Mouse (Mus musculus): ENCODE measurements around the gene Zfp473. TPM values are rescaled to one million over a fixed set of nuclear protein-coding genes. Genes with fewer than 3 reads are reported as not detected.
"Not testable (repeated sequence)": the region's sequence is repeated elsewhere in the genome, so short reads cannot be mapped to it uniquely, and the experiment has no call there.

Zfp473 gene
- total RNA-seq (2021), result under 1 TPM; 0.24 to 0.25 TPM
- long read RNA-seq, experiment 1, result 0 reads
- long read RNA-seq, experiment 2, result 0 reads

GRCm38 (mm10) chr7:44750950-44751349, at the start of gene Zfp473:
Zfp473 (minus strand) TSS chr7:44751050.
- not testable (repeated sequence) for DNase-seq (ENCODE audit: low spot score in 2 of 2)

DNA sequence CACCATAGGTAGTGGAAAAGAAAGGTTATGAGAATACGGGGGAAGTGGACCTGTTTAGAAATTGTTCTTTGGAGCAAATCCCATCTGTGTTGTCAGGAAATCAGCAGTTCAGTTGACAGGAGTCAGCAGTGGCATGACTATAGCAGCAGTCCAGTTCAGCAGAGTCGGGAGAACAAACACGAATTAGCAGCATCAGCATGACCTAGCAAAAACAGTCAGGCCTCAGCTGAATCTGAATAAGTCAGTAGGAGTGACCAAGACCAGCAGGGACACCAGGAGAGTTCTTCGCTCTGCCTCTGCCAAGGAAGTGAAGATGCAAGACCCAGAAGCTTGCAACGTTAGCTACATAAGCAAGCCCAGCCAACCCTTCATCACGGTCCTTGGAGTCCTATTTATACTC, 41.9 kb upstream of the Zfp473 start:
- DNase-seq (ENCODE audit: low spot score in 2 of 2), result no peak

DNA sequence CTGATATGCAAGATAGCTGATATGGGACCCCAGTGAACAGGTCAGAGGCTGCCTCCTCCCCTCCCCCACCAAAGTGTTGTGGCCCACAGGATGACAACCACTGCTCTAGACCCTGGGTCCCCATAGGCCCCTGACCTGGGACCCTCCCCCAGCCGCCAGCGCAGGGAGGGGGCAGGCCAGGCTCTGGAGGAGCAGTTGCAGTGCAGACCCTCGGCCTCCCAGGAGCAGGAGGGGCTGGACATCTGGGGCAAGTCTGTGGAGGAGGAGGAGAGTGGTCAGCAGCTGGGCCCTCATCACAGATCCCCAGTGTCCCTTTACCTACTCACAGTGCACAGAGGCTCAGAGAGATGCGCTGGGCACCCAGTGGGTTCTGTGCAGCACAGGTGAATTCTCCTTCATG, 39.2 kb upstream of the Zfp473 start:
- DNase-seq (ENCODE audit: low spot score in 2 of 2), result no peak

- no peak for DNase-seq (ENCODE audit: low spot score in 2 of 2)
Measured at GRCm38 (mm10) chr7:44789531-44789930, 38.7 kb upstream of the Zfp473 start.

- DNase-seq (ENCODE audit: low spot score in 2 of 2), result no peak
Measured at GRCm38 (mm10) chr7:44780101-44780500, 29.3 kb upstream of the Zfp473 start.

- DNase-seq (ENCODE audit: low spot score in 2 of 2), result no peak
Measured at GRCm38 (mm10) chr7:44776849-44777498, 26.1 kb upstream of the Zfp473 start.

DNA sequence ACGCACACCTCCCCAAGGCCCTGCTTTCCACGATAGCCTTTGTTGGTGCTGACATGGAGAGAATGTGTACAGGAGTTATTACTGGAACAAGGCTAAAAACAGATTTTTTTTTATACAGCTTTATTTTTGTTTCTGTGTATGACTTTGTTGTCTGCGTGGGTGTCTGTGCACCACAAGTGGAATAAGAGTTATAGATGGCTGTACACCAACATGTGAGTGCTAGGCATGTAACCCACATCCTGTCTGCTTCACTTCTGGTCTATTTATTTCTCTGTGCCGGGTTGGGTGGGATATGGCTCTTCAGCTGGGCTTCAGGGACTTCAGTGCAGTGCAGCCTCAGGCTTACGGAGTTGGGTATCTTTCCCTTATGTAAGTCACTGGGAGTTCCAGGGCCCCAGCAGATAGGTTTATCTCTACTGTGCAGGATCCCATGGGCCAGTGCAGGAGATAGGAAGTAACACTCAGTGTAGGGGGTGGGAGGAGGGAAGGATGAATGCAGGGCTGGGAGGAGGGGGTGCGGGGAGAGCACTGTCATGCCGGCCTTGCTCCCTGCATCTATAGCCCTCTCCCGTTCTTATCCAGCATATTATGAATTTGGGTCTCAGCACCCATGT, 21.8 kb upstream of the Zfp473 start:
- DNase-seq (ENCODE audit: low spot score in 2 of 2), result no peak

DNA sequence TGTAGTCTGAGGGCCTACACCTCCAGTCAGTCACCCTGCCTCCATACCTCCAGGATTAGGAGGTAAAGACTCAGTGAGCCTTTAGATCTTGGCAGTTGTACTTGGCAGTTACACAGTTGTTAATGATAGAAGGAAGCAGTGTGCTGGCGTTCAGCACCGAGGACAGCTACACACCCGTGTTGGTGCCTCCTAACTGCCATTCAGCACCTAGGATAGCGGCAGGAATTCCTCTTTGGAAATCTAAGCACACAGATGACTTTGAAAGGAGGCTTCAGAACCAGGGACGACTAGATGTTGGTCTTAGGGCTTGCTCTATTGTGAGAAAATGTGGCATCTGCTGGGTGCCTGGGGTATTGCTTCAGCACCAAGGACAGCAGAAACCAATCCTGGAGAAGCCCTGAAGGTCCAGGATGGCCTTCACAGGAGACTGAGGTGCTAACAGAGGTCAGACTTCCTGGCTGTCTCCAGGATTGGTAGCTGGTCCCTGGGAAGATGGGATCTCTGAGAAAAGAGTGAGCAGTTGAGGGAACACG, 19.3 kb upstream of the Zfp473 start:
- peak in 1 of 2 experiments; percentile 17 for DNase-seq (ENCODE audit: low spot score in 2 of 2)

DNA sequence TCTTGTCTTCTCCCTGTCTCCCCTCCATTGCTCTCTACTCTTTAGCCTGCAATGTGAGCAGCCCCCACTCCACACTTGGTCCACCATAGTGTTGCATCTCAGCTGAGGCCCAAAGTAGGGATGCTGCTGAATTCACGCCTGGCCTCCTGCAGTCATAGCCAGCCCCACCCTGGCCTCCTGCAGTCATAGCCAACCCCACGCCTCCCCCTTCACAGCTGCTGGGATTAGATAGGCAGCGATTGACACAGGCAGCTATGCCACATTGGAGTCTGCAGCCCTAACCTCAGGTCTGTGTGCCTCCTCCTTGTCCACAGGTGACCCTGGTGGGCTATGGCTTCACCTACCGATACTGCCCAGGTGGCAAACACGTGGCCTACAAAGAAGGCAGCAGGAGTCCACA, 17.3 kb upstream of the Zfp473 start:
- no peak for DNase-seq (ENCODE audit: low spot score in 2 of 2)

- no peak for DNase-seq (ENCODE audit: low spot score in 2 of 2)
Measured at GRCm38 (mm10) chr7:44760366-44760765, 9.5 kb upstream of the Zfp473 start.

DNA sequence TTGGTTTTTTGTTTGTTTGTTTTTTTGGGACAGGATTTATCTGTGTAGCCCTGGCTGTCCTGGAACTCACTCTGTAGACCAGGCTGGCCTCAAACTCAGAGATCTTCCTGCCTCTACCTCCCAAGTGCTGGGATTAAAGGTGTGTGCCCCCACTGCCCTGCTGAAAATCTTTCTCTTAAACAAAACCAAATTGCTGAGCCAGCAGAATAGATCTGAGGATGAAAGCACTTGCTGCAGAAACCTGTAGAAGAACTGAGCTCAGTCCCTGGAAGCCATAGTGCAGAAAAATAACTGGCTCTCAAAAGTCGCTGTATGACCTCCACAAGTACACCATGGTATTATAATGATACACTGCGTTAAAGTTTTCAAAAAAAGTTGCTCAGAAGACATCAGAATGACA, 6.3 kb upstream of the Zfp473 start:
- DNase-seq (ENCODE audit: low spot score in 2 of 2), result no peak

- peak; percentile 91 to 97 for DNase-seq (ENCODE audit: low spot score in 2 of 2)
Measured at GRCm38 (mm10) chr7:44748101-44749044, 2.5 kb downstream of the Zfp473 start, which contains the start of gene Vrk3. Vrk3 (plus strand) TSS chr7:44748413.

DNA sequence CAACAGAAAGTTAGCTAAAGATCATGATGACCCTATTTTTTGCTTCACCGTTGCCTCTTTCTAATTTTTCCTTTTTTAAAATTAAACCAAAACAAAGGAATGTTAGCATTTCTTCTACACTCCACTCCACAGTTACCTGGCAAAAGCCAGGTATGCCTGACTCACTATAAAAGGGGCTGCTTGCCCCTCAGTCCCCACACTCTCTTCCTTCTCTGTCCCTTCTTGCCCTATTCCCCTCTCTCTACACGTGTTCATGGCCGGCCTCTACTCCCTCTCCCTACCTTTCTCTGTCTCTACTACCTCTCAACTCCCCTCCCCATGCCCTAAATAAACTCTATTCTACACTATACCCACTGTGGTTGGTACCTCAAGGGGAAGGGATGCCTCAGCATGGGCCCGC, 3.7 kb downstream of the Zfp473 start:
- no peak for DNase-seq (ENCODE audit: low spot score in 2 of 2)

DNA sequence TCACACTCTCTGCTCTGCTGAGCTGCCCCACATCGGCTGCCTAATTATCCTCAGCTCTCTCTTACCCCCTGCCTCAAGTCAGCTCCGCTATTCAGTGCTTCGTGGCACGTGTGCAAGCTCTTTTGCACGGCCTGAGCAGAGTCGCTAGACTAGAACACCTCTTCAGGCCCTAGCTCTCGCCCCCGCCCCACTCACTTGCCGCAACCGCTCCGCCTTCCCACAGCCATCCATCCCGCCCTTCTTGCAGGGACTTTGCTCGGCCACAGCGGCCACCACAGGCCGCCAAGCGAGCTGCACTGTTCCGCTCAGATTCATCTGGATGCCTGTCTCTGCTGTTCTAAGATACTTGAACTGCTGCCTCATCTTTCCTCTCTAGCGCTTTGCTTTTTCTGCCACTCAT, 5.8 kb downstream of the Zfp473 start:
- peak; percentile 57 to 65 for DNase-seq (ENCODE audit: low spot score in 2 of 2)

- DNase-seq (ENCODE audit: low spot score in 2 of 2), result no peak
Measured at GRCm38 (mm10) chr7:44744270-44744669, 6.6 kb downstream of the Zfp473 start.

- no peak for DNase-seq (ENCODE audit: low spot score in 2 of 2)
Measured at GRCm38 (mm10) chr7:44741361-44741760, 9.5 kb downstream of the Zfp473 start.

DNA sequence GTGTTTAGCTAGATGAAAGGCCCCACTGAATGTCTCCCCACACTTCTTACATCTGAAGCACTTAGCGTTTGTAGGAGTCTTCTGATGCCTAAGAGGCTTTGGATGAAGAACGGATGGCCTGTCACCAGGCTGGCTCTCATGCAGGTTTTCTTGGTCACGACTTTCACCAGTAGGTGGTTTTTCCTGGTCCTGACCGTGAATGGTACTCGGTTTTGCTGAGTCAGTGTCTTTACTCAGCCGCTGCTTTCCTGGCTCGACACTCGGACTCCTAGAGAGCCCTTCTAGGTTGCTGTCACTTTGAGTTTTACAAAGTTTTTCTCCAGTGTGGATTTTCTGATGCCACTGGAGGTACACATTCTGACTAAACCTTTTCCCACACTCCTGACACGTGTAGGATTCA, 17.1 kb downstream of the Zfp473 start:
- DNase-seq (ENCODE audit: low spot score in 2 of 2), result no peak

DNA sequence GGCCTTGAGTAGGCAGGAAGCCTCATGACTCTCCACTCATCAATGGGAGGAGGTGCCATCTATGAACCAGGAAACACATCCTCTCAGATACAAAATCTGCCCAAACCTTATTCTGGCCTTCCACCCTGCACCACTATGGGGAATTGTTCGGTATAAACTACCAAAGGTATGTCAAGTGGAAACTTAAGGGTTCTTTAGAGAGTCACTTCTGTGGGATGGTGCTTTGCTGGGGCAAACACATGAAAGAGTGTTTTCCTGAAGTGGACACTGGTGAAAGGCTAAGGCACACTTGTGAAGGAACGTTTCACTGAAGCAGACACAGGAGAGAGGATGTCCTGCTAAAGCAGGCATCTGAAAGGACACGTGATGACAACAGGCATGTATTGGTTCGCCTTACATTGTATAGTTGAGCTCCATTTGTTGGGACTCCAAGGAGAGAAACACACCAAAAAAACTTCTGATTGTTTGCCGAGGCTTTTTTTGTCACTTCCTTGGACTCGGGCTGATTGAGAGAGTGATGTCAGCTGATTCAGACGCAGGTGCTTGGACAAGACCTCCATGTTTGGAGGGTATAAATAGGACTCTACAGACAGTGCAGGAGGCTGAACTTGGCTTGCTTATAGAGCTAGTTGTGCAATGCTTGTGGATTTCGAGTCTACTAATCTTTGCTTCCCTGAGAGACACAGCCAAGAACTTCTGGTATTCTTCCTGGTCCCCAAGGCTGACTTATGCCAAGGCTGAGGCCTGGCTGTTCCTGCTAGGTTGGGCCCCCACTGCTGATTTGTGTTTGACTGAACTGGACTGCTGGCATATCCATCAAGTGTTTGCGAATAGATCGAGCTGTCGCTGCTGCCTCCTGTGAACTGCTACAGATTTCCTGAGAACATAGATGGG, 22.5 kb downstream of the Zfp473 start:
- no peak for DNase-seq (ENCODE audit: low spot score in 2 of 2)

GRCm38 (mm10) chr7:44727151-44727550, 23.7 kb downstream of the Zfp473 start:
- DNase-seq (ENCODE audit: low spot score in 2 of 2), result no peak

DNA sequence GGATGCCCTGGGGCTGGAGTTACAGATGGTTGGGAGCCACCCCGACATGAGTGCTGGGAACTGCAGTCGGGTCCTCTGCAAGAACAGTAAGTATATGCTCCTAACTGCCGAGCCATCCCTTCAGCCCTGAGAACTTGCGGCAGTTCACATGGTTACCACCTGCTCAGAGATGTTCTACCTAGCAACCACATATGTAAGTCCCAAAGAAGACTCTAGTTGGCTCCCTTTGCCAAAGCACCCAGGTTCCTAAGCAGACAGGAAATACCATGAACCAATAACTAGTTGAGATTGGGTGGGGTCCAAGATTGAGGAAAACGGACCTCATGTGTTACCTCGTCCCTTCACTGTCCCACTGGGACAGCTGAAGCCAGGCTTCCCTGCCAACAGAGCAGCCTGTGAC, 24.5 kb downstream of the Zfp473 start:
- DNase-seq (ENCODE audit: low spot score in 2 of 2), result no peak

DNA sequence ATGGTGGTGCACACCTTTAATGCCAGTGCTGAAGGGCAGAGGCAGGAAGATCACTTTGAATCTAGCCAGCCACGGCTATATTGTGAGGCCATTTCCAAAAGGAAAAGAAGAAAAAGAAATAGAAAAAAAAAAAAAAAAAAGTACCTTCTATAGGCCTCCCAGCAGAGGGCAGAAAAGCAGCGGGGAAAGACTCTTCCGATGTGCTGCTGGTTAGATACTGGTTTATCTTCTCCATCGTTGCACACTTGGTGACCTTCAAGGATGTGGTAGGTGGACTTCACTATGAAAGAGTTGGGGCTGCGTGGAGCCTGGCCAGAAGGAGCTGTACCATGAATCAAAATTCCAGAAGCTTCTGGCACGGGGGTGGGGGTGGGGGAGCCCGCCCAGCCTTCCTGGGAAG, 26.5 kb downstream of the Zfp473 start:
- DNase-seq (ENCODE audit: low spot score in 2 of 2), result no peak
